Mouse (Mus musculus): ENCODE data around the gene Adssl1. TPM values are rescaled to one million over a fixed set of nuclear protein-coding genes. Genes with fewer than 3 reads are reported as not detected.

Gene Adssl1
- 10.4 and 11.3 TPM in 2 replicates for polyA plus RNA-seq (2015; fragmentation: Nextera tagmentation; extraction: Ambion mirVana)

DNA sequence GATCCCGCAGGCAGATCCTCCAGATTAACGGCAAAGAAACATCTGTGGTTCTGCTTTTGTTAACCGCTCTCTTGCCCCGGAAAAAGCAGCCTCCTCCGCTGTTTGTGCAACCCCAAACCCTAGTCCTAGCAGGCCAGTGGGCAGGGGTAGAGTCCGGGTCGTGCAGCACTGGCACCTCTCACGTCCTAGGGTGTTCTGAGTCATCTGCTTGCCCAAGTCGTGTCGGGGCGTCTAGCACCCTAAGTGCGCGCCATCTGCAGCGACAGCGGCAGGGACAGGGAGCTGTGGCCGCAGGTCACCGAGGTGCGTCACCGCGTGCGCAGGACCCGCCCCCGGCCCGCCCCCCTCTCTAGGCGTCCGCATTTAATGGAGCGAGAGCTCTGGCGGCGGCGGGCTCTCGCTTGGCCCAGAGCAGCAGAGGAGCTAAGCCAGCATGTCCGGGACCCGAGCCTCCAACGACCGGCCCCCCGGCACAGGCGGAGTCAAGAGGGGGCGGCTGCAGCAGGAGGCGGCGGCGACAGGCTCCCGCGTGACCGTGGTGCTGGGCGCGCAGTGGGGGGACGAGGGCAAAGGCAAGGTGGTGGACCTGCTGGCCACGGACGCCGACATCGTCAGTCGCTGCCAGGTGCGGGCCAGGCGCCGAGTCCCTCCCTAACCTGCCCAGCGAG is at the start of gene Adssl1:
Gene Adssl1, plus strand, starts transcription at position 360 of the 668 bp plus-strand sequence.

GRCm38 (mm10) chr12:112588426-112589256 is 31.2 kb upstream of the Adssl1 start, which contains the start of gene Inf2:
Gene Inf2 (plus strand): TSS chr12:112588784.

GRCm38 (mm10) chr12:112644180-112644854 is 24.5 kb downstream of the Adssl1 start, which contains the start of gene Siva1:
Gene Siva1 (plus strand): TSS chr12:112644679.

GRCm38 (mm10) chr12:112674132-112675011 is 54.5 kb downstream of the Adssl1 start, which contains the start of gene Akt1:
Gene Akt1 (minus strand): TSS chr12:112674884.

DNA sequence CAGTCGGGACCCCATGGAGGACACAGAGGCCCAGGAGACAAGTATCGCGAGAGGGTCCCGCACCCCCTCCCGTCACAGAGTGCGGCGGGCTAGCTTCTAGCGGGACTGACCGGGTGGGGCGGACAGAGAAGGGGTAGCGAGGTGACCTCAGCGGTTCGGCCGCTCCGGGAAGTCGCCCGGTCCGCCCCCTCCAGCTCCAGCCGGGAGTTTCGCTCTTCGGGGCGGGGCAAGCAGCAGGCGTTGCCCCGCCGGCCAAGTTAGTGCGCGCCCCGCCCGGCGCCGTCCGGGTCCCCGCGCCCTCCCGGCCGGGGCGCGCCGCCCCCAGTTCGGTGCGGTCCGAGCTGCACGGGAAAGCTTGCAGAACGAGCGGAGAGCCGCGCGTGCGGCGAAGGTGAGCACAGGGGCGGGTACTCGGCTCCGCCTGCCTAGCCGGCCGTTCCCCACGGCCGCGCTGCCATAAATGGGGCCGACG is 58.7 kb downstream of the Adssl1 start, which contains the start of gene Zbtb42:
Gene Zbtb42, plus strand, starts transcription at position 274 of the 472 bp plus-strand sequence.

Small RNAs within 50 kb of the gene (microRNA-seq; reads per million reads assigned to microRNA genes)
- gene Mir6939, result 0.87 reads per million

Other genes starting within 250 kb of the Adssl1 start
- 0.08 and 0.22 TPM in 2 replicates for gene A530016L24Rik, start 130.6 kb upstream of the Adssl1 start, polyA plus RNA-seq (2015; fragmentation: Nextera tagmentation; extraction: Ambion mirVana)
- 93.9 and 104 TPM in 2 replicates for gene Tmem179, start 103.3 kb upstream of the Adssl1 start, polyA plus RNA-seq (2015; fragmentation: Nextera tagmentation; extraction: Ambion mirVana)
- gene Inf2, start 31.3 kb upstream of the Adssl1 start, polyA plus RNA-seq (2015; fragmentation: Nextera tagmentation; extraction: Ambion mirVana), result 2.0 and 2.3 TPM in 2 replicates
- 49.8 and 51.8 TPM in 2 replicates for gene Siva1, start 24.6 kb downstream of the Adssl1 start, polyA plus RNA-seq (2015; fragmentation: Nextera tagmentation; extraction: Ambion mirVana)
- gene Akt1, start 54.8 kb downstream of the Adssl1 start, polyA plus RNA-seq (2015; fragmentation: Nextera tagmentation; extraction: Ambion mirVana), result 115 and 131 TPM in 2 replicates
- 1.6 and 2.0 TPM in 2 replicates for gene Zbtb42, start 58.8 kb downstream of the Adssl1 start, polyA plus RNA-seq (2015; fragmentation: Nextera tagmentation; extraction: Ambion mirVana)
- 41.4 and 45.2 TPM in 2 replicates for gene Cep170b, start 100.4 kb downstream of the Adssl1 start, polyA plus RNA-seq (2015; fragmentation: Nextera tagmentation; extraction: Ambion mirVana)
- gene Pld4, start 140.6 kb downstream of the Adssl1 start, polyA plus RNA-seq (2015; fragmentation: Nextera tagmentation; extraction: Ambion mirVana), result 12.0 and 14.3 TPM in 2 replicates
- 8.2 and 9.1 TPM in 2 replicates for gene Ahnak2, start 182.6 kb downstream of the Adssl1 start, polyA plus RNA-seq (2015; fragmentation: Nextera tagmentation; extraction: Ambion mirVana)
- 20.0 and 22.4 TPM in 2 replicates for gene Clba1, start 188.9 kb downstream of the Adssl1 start, polyA plus RNA-seq (2015; fragmentation: Nextera tagmentation; extraction: Ambion mirVana)
- 15.8 and 17.2 TPM in 2 replicates for gene Cdca4, start 209.4 kb downstream of the Adssl1 start, polyA plus RNA-seq (2015; fragmentation: Nextera tagmentation; extraction: Ambion mirVana)
- gene Gpr132, start 248.2 kb downstream of the Adssl1 start, polyA plus RNA-seq (2015; fragmentation: Nextera tagmentation; extraction: Ambion mirVana), result 0.08 TPM in 1 of 2 replicates, not detected in the other

Data from neural tube, postnatal 0 days (tissue).